Mouse (Mus musculus) small intestine, adult 2 months (tissue): ENCODE data around the gene C1s1.

ENCODE experiments used
- CTCF ChIP-seq: fragments of 200-500 bp; IDR thresholded peaks from 2 replicates; pipeline ENCODE4 v1.5.1; 2012; ENCODE audit warnings: low read depth, mild to moderate bottlenecking, control low read depth, inconsistent platforms, low read length, moderate library complexity, mixed read lengths; ENCODE audit not compliant: insufficient replicate concordance, insufficient read length; ENCODE audit errors: extremely low read depth
- POLR2A ChIP-seq: fragments of 200-500 bp; IDR thresholded peaks from 2 replicates; pipeline ENCODE4 v1.6.1; 2012; ENCODE audit warnings: low read depth, mild to moderate bottlenecking, control low read depth, inconsistent platforms, low read length, moderate library complexity

GRCm38 (mm10) chr6:124492842-124493561, 49.2 kb downstream of the C1s1 start, which contains the start of gene C1rl:
- TF ChIP-seq CTCF (peak; percentile 60; the same call in 1 of the 2 replicates), POLR2A (peak; percentile 31; the same call in 1 of the 2 replicates)
